Mouse (Mus musculus): Measurements from ENCODE around the gene Tbpl2. TPM values are rescaled to one million over a fixed set of nuclear protein-coding genes. Genes with fewer than 3 reads are reported as not detected.

Gene Tbpl2
- not detected in 2 replicates for polyA plus RNA-seq (2016; fragmentation: Nextera tagmentation; extraction: Ambion mirVana)

DNA sequence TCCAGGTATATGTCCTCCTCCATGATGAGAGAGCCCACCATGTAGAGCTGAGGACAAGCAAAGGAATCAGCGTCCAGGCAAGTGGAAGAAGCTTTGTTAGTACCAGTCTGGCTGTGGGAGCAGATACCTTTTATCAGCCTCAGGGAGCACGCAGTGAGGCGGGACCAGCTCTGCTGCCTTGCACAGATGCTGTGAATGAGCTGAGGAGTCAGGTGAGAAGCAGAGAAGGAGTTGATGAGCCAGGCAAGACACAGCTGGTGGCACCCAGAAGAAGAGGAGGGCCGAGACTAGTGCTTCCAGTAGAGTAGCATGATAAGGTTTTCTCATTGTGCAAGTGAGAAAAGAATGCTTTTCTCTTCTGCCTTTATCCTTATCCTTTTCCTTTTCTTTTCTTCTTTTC lies at the start of gene Tbpl2:
Tbpl2 (minus strand) TSS at position 101 of the 400 bp plus-strand sequence.
- DNase-seq (ENCODE audit: low spot score), result no peak
- Histone ChIP-seq H3K36me3 (no peaks in the 10 kb centered on the region), H3K4me3 (no peak within 1 kb of the TSS), H3K27ac (replicated peaks) (no peak within 1 kb of the TSS), H3K9me3 (replicated peaks) (no peaks in the 10 kb centered on the region), H3K4me1 (no peaks in the 10 kb centered on the region), H3K27me3 (ENCODE audit: low read depth, poor library complexity, severe bottlenecking) (no peaks in the 10 kb centered on the region)
- WGBS, result 71% methylated on average over 4 of the region's 4 CpGs

- Histone ChIP-seq H3K27ac (replicated peaks) (no peak overlapping the region), H3K27me3 (ENCODE audit: low read depth, poor library complexity, severe bottlenecking) (no peaks in the 10 kb centered on the region), H3K4me3 (no peak overlapping the region), H3K9me3 (replicated peaks) (peaks cover 1% of the 10 kb centered on the region; the same call in 1 of the 2 replicates), H3K36me3 (no peaks in the 10 kb centered on the region), H3K4me1 (no peaks in the 10 kb centered on the region)
- no peak for DNase-seq (ENCODE audit: low spot score)
- WGBS, result 91% methylated on average over 1 of the region's 1 CpGs
Observed at GRCm38 (mm10) chr2:24134373-24134772, 38.0 kb upstream of the Tbpl2 start.

DNA sequence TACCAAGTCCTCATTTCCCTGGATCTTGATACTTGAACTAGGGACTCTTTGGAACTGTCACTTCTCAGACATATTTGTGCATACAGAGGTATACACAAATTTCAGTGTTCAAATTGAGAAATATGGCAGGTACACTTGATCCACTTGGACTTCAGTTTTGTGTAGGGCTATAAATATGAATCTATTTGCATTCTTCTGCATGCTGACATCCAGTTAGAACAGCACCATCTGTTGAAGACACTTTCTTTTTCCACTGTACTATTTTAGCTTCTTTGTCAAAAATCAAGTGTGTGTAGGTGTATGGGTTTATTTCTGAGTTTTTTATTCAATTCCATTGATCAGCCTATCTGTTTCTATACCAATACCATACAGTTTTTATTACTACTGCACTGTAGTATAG lies 12.7 kb upstream of the Tbpl2 start:
- Histone ChIP-seq H3K4me3 (no peak overlapping the region), H3K9me3 (replicated peaks) (no peaks in the 10 kb centered on the region), H3K36me3 (no peaks in the 10 kb centered on the region), H3K27ac (replicated peaks) (no peak overlapping the region), H3K27me3 (ENCODE audit: low read depth, poor library complexity, severe bottlenecking) (no peaks in the 10 kb centered on the region), H3K4me1 (no peaks in the 10 kb centered on the region)
- DNase-seq (ENCODE audit: low spot score), result no peak

DNA sequence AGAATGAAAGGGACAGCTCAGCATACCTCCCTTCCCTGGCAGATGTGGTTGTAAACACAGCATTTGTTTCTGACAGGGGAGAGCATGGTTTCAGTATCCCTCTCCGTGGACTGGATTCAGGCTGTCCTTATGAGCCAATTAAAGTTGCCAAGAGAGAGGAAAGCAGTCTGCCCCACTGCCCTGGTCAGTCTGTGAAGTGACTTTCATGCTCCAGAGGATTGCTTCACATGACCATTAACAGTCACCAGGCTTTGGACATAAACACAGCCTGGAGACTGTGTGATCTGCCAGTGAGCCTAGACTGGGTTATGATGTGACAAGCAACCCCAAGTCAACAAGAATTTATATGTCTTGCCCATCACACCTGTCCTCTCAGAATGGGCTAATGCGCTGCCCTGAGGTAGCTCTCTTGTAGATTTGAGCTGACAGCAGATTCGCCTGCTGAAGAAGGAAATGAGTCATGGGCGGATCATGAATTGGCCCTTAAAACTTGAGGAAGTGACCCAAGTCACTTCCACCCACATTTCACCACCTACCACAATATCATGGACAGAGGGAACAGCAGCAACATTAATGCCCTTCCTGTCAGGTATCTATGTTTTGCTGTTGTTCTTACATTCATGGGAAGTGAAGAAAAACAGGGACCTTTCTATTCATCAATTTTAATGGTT lies 7.4 kb upstream of the Tbpl2 start:
- H3K27ac ChIP-seq (replicated peaks), result no peak overlapping the region
- no peak overlapping the region for H3K4me3 ChIP-seq
- DNase-seq (ENCODE audit: low spot score), result no peak
- no peaks in the 10 kb centered on the region for H3K4me1 ChIP-seq
- H3K27me3 ChIP-seq (ENCODE audit: low read depth, poor library complexity, severe bottlenecking), result no peaks in the 10 kb centered on the region
- H3K9me3 ChIP-seq (replicated peaks), result no peaks in the 10 kb centered on the region
- WGBS, result 82% methylated on average over 4 of the region's 4 CpGs
- no peaks in the 10 kb centered on the region for H3K36me3 ChIP-seq

GRCm38 (mm10) chr2:24090921-24091320 lies 5.5 kb downstream of the Tbpl2 start:
- no peaks in the 10 kb centered on the region for H3K27me3 ChIP-seq (ENCODE audit: low read depth, poor library complexity, severe bottlenecking)
- no peak overlapping the region for H3K4me3 ChIP-seq
- H3K36me3 ChIP-seq, result no peaks in the 10 kb centered on the region
- H3K27ac ChIP-seq (replicated peaks), result no peak overlapping the region
- 83% methylated on average over 1 of the region's 1 CpGs for WGBS
- no peaks in the 10 kb centered on the region for H3K9me3 ChIP-seq (replicated peaks)
- H3K4me1 ChIP-seq, result no peaks in the 10 kb centered on the region
- DNase-seq (ENCODE audit: low spot score), result no peak

- H3K4me3 ChIP-seq, result no peak overlapping the region
- H3K36me3 ChIP-seq, result no peaks in the 10 kb centered on the region
- no peak for DNase-seq (ENCODE audit: low spot score)
- H3K27me3 ChIP-seq (ENCODE audit: low read depth, poor library complexity, severe bottlenecking), result no peaks in the 10 kb centered on the region
- no peaks in the 10 kb centered on the region for H3K9me3 ChIP-seq (replicated peaks)
- H3K27ac ChIP-seq (replicated peaks), result no peak overlapping the region
- 83% methylated on average over 3 of the region's 3 CpGs for WGBS
- H3K4me1 ChIP-seq, result peaks cover 28% of the 10 kb centered on the region
Observed at GRCm38 (mm10) chr2:24050459-24050858, 45.9 kb downstream of the Tbpl2 start.

DNA sequence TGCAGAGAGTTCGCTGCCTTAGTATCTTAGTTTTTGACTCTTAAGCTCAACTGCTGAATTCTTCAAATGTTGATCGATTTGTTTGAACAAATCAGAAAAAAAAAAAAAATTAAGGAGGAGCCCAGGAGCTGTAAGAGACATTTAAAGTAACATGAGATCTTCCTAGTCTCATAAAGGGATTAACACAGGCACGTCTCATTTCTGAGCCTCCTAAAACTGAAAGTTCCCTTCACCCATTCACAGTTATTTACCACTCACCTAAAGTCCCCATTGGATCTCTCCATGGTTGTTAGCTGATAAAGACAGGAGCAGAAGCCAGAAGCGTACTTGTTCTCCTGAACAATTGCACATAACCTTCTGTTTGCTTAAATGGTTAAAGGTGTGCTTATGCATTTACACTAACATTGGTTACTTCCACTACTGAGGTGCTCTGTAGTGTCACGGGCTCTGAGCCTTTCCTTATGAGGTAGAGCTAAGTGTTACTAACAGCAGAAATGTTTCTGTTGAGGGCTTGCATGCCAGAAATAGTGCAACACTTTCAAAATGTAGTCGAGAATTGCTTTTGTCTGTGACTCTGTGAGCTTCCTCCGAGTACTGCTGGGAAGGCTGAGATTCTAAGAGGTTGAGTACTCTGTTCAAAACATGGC lies 46.9 kb downstream of the Tbpl2 start, which contains the start of gene Hnmt:
Hnmt (minus strand) TSS at position 51 of the 647 bp plus-strand sequence.
- Histone ChIP-seq H3K27ac (replicated peaks) (peak within 1 kb of the TSS; percentile 77), H3K27me3 (ENCODE audit: low read depth, poor library complexity, severe bottlenecking) (no peaks in the 10 kb centered on the region), H3K36me3 (no peaks in the 10 kb centered on the region), H3K9me3 (replicated peaks) (no peaks in the 10 kb centered on the region), H3K4me3 (peak within 1 kb of the TSS; percentile 46), H3K4me1 (peaks cover 28% of the 10 kb centered on the region)
- DNase-seq (ENCODE audit: low spot score), result no peak
- WGBS, result 62% methylated on average over 7 of the region's 7 CpGs

DNA sequence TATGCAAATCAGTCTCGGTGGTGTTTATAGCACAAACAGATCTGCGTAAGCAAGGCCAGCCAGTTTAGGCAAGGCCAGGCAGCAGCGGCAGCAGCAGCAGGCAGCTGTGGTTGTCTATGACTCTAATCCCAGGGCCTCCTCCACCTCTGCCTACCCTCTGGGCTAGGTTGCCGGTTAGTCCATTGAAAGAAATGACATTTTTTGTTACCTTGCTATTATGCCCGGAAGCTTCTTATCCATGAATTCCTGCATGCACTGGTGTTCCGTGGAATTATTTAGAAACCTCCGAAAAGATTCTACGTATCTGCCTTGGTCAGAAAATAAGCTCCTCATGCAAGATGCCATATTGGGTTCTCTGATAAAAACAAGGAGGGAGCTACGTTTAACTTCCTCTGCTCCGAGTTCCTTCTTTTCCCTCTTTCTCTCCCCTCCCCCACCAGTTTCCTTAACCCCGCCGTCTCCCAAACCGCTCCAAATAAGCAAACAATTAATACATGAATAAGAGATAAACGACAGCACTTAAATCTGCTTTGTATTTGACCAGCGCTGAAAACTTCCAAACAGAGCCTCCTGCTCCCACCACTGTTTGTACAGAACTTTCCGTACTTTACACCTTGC lies 47.8 kb downstream of the Tbpl2 start:
- peaks cover 28% of the 10 kb centered on the region for H3K4me1 ChIP-seq
- no peaks in the 10 kb centered on the region for H3K27me3 ChIP-seq (ENCODE audit: low read depth, poor library complexity, severe bottlenecking)
- no peaks in the 10 kb centered on the region for H3K9me3 ChIP-seq (replicated peaks)
- H3K27ac ChIP-seq (replicated peaks), result peak overlapping the region; percentile 77
- H3K4me3 ChIP-seq, result peak overlapping the region; percentile 46
- no peaks in the 10 kb centered on the region for H3K36me3 ChIP-seq
- peak; percentile 44 for DNase-seq (ENCODE audit: low spot score)
- WGBS, result 15% methylated on average over 16 of the region's 16 CpGs

DNA sequence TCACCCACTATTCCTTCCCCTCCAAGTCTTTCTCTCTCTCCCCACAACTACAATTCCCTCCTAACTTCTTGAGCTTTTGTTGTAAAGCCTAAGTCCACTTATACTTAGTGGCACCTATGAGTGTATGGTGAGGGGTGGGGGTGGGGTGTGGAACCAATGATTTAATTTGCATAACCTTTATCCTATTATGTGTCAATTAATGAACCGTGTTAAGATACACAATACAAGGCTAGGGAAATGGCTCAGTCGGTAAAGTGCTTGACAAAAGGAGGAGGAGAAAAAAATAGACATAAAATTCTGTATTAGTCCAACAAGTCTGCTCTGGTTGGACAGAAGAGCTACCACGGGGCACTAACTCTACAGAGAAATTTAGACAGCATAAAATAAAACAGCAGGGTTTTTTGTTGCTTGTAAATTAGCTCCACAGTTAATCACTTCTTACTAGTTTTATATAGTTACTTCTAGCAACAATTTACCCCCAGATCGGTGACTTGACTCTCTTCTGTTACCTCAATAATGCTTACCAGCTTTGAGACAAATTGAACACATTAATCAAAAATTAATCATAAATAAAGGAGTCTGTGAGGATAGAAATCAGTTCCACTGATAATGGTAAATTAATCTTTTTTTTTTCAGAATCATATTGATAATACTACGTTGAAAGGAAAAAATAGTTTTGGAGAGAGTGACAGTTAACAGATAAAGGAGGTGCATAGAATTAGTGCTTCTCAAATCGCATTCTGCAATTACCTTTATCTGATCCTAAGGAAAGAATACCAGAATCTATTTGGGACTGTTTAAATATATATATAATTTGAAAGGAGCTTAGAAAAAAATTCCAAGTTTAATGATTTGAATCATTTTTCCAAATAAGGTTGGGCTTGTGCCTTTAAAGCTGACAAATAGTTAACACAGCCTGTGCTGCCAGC lies 48.6 kb downstream of the Tbpl2 start:
- Histone ChIP-seq H3K27me3 (ENCODE audit: low read depth, poor library complexity, severe bottlenecking) (no peaks in the 10 kb centered on the region), H3K27ac (replicated peaks) (peak overlapping the region; percentile 77), H3K4me1 (peaks cover 28% of the 10 kb centered on the region), H3K4me3 (peak overlapping the region; percentile 46), H3K36me3 (no peaks in the 10 kb centered on the region), H3K9me3 (replicated peaks) (no peaks in the 10 kb centered on the region)
- 38% methylated on average over 6 of the region's 6 CpGs for WGBS
- no peak for DNase-seq (ENCODE audit: low spot score)

GRCm38 (mm10) chr2:24042901-24043300 lies 53.5 kb downstream of the Tbpl2 start:
- Histone ChIP-seq H3K4me3 (no peak overlapping the region), H3K27me3 (ENCODE audit: low read depth, poor library complexity, severe bottlenecking) (no peaks in the 10 kb centered on the region), H3K4me1 (peaks cover 10% of the 10 kb centered on the region), H3K9me3 (replicated peaks) (no peaks in the 10 kb centered on the region), H3K27ac (replicated peaks) (no peak overlapping the region), H3K36me3 (no peaks in the 10 kb centered on the region)
- 90% methylated on average over 1 of the region's 1 CpGs for WGBS
- no peak for DNase-seq (ENCODE audit: low spot score)

GRCm38 (mm10) chr2:24040531-24040930 lies 55.9 kb downstream of the Tbpl2 start:
- no peaks in the 10 kb centered on the region for H3K36me3 ChIP-seq
- no peaks in the 10 kb centered on the region for H3K4me1 ChIP-seq
- H3K9me3 ChIP-seq (replicated peaks), result no peaks in the 10 kb centered on the region
- 89% methylated on average over 1 of the region's 1 CpGs for WGBS
- no peak overlapping the region for H3K4me3 ChIP-seq
- H3K27me3 ChIP-seq (ENCODE audit: low read depth, poor library complexity, severe bottlenecking), result no peaks in the 10 kb centered on the region
- no peak overlapping the region for H3K27ac ChIP-seq (replicated peaks)
- DNase-seq (ENCODE audit: low spot score), result no peak
